Mouse (Mus musculus) adrenal gland, adult 2 months (tissue): ENCODE results near the gene Csk. TPM values are rescaled to one million over a fixed set of nuclear protein-coding genes. Genes with fewer than 3 reads are reported as not detected.

ENCODE experiments used
- DNase-seq: peaks from one replicate; pipeline ENCODE4 v3.0.0; 2021
- polyA plus RNA-seq: library from polyadenylated mRNA; depleted of rRNA; stranded (reverse); fragments of >200 nt; gene quantifications from 2 replicates; pipeline ENCODE4 v1.2.3, GENCODE M21; 2012; rRNA removed
- total RNA-seq, 2 experiments: library from RNA; stranded (reverse); gene quantifications; 2 replicates each; pipeline ENCODE4 v1.2.3; 2021

Gene Csk
- total and polyA plus RNA-seq, 3 experiments = 61.1 to 95.5 (median 80.2) TPM

GRCm38 (mm10) chr9:57604875-57605274 lies 48.6 kb downstream of the Csk start:
- no peak for DNase-seq

GRCm38 (mm10) chr9:57602098-57602497 lies 51.3 kb downstream of the Csk start:
- DNase-seq = no peak

GRCm38 (mm10) chr9:57601353-57601706 lies 52.1 kb downstream of the Csk start:
- no peak for DNase-seq

GRCm38 (mm10) chr9:57600620-57601352 lies 52.6 kb downstream of the Csk start:
- DNase-seq = no peak

GRCm38 (mm10) chr9:57598851-57599563 lies 54.4 kb downstream of the Csk start:
- DNase-seq = no peak

GRCm38 (mm10) chr9:57597929-57598382 lies 55.5 kb downstream of the Csk start:
- no peak for DNase-seq

GRCm38 (mm10) chr9:57597265-57597664 lies 56.2 kb downstream of the Csk start:
- DNase-seq = no peak

GRCm38 (mm10) chr9:57594174-57594509 lies 59.3 kb downstream of the Csk start:
- no peak for DNase-seq

- DNase-seq = no peak
Measured at GRCm38 (mm10) chr9:57593454-57594173, 59.8 kb downstream of the Csk start.

GRCm38 (mm10) chr9:57590726-57591125 lies 62.7 kb downstream of the Csk start:
- no peak for DNase-seq

- peak; percentile 92 for DNase-seq
Measured at GRCm38 (mm10) chr9:57589224-57590126, 64.0 kb downstream of the Csk start, which contains the start of gene Ulk3. Ulk3 (plus strand) TSS chr9:57589452.

GRCm38 (mm10) chr9:57584991-57585390 lies 68.4 kb downstream of the Csk start:
- no peak for DNase-seq

GRCm38 (mm10) chr9:57577144-57577849 lies 76.1 kb downstream of the Csk start:
- no peak for DNase-seq

Other genes starting within 250 kb of the Csk start
- gene Ppcdc, start 213.5 kb downstream of the Csk start, total RNA-seq = 10 to 100 TPM; 21.7 to 21.9 TPM
- 38.0 and 43.9 TPM in 2 replicates for gene Ppcdc, start 213.5 kb downstream of the Csk start, polyA plus RNA-seq
- 10 to 100 TPM in 1 of 2 experiments, 1 to 10 TPM in 1; 8.4 to 18.1 TPM for gene Scamp5, start 185.6 kb downstream of the Csk start, total RNA-seq
- 21.0 and 21.7 TPM in 2 replicates for gene Scamp5, start 185.6 kb downstream of the Csk start, polyA plus RNA-seq
- 1 to 10 TPM; 1.6 to 5.8 TPM for gene Rpp25, start 149.6 kb downstream of the Csk start, total RNA-seq
- gene Rpp25, start 149.6 kb downstream of the Csk start, polyA plus RNA-seq = 6.1 and 6.3 TPM in 2 replicates
- gene Cox5a, start 132.4 kb downstream of the Csk start, total RNA-seq = 100 to 1,000 TPM; 430 to 653 TPM
- gene Cox5a, start 132.4 kb downstream of the Csk start, polyA plus RNA-seq = 880 and 1,121 TPM in 2 replicates
- 10 to 100 TPM; 19.3 to 33.8 TPM for gene Fam219b, start 116.1 kb downstream of the Csk start, total RNA-seq
- 45.8 and 61.8 TPM in 2 replicates for gene Fam219b, start 116.1 kb downstream of the Csk start, polyA plus RNA-seq
- 10 to 100 TPM; 35.6 to 41.8 TPM for gene Mpi, start 100.9 kb downstream of the Csk start, total RNA-seq
- gene Mpi, start 100.9 kb downstream of the Csk start, polyA plus RNA-seq = 23.1 and 29.0 TPM in 2 replicates
- gene Scamp2, start 92.7 kb downstream of the Csk start, total RNA-seq = 10 to 100 TPM; 65.7 to 72.3 TPM
- gene Scamp2, start 92.7 kb downstream of the Csk start, polyA plus RNA-seq = 81.1 and 94.0 TPM in 2 replicates
- gene Ulk3, start 64.2 kb downstream of the Csk start, total RNA-seq = 10 to 100 TPM; 11.0 to 14.7 TPM
- 20.7 and 23.0 TPM in 2 replicates for gene Ulk3, start 64.2 kb downstream of the Csk start, polyA plus RNA-seq
- gene Cplx3, start 47.4 kb downstream of the Csk start, total RNA-seq = not detected
- gene Cplx3, start 47.4 kb downstream of the Csk start, polyA plus RNA-seq = not detected in 2 replicates
- not detected for gene Lman1l, start 32.9 kb downstream of the Csk start, total RNA-seq
- not detected in 2 replicates for gene Lman1l, start 32.9 kb downstream of the Csk start, polyA plus RNA-seq
- gene Cyp1a2, start 30.1 kb upstream of the Csk start, total RNA-seq = 1 to 10 TPM in 1 of 2 experiments, not detected in 1; 1.6 TPM
- gene Cyp1a2, start 30.1 kb upstream of the Csk start, polyA plus RNA-seq = 0.24 TPM in 1 of 2 replicates, not detected in the other
- under 1 TPM; 0.28 to 0.61 TPM for gene Cyp1a1, start 34.3 kb upstream of the Csk start, total RNA-seq
- gene Cyp1a1, start 34.3 kb upstream of the Csk start, polyA plus RNA-seq = 0.07 and 0.18 TPM in 2 replicates
- 1 to 10 TPM; 7.6 to 7.8 TPM for gene Edc3, start 54.9 kb upstream of the Csk start, total RNA-seq
- 5.3 and 5.5 TPM in 2 replicates for gene Edc3, start 54.9 kb upstream of the Csk start, polyA plus RNA-seq
- 10 to 100 TPM; 52.2 to 87.8 TPM for gene Clk3, start 112.2 kb upstream of the Csk start, total RNA-seq
- gene Clk3, start 112.2 kb upstream of the Csk start, polyA plus RNA-seq = 45.7 and 60.6 TPM in 2 replicates
- gene Arid3b, start 183.2 kb upstream of the Csk start, total RNA-seq = 1 to 10 TPM; 3.4 to 5.5 TPM
- 6.9 and 8.8 TPM in 2 replicates for gene Arid3b, start 183.2 kb upstream of the Csk start, polyA plus RNA-seq